Mouse (Mus musculus): ENCODE measurements around the gene Nfia.
A peak's percentile ranks its signal among the peaks of the same experiment; 100 is the strongest.

Gene Nfia

GRCm38 (mm10) chr4:98003323-98004107, 231.0 kb downstream of the Nfia start:
- no peak for DNase-seq (ENCODE audit: low spot score in 2 of 2)

DNA sequence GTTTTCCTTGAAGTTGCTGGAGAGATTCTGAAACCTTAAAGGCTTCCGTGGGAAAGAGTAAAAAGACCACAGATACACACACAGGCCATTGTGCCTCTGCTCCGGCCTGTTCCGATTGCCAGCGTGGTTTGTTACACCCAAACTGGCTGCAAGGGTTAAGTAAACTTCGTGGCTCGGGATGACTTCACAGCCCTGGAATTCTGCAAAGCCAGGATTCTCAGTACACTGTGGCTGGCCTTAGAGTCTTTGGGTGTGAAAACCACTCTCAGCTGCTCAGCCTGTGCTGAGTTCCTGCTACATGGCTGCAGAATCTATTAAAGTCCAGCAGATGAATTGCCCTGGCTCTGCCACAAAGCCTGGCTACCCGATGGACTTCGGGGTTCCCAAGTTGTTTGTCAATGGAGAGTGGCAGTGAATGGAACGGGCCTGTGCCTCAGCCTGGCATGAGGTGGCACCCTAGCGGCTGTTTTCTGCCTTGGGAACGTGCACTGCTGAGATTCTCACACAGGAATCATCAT, 231.6 kb downstream of the Nfia start:
- peak; percentile 82 to 83 for DNase-seq (ENCODE audit: low spot score in 2 of 2)

- no peak for DNase-seq (ENCODE audit: low spot score in 2 of 2)
Observed at GRCm38 (mm10) chr4:98004986-98005385, 232.5 kb downstream of the Nfia start.

GRCm38 (mm10) chr4:98008814-98009368, 236.4 kb downstream of the Nfia start:
- no peak for DNase-seq (ENCODE audit: low spot score in 2 of 2)

DNA sequence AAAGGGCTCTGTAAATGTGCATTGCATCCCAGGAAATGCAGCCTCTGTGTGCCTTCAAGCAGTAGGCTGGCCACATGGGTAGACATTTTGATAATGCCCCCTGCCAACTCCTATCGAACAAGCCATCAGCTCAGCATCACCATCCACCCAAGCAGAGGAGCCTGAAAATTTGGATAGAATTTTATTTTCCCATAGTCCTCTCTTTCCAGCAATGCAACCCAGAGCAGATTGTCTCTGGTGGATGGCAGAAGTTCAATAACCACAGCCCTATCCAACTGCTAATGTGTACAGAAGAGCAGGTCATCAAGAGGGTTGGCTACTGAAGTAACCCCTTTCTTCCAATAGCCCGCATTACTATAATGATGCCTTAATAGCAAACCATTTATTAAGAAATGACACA, 237.4 kb downstream of the Nfia start:
- no peak for DNase-seq (ENCODE audit: low spot score in 2 of 2)

DNA sequence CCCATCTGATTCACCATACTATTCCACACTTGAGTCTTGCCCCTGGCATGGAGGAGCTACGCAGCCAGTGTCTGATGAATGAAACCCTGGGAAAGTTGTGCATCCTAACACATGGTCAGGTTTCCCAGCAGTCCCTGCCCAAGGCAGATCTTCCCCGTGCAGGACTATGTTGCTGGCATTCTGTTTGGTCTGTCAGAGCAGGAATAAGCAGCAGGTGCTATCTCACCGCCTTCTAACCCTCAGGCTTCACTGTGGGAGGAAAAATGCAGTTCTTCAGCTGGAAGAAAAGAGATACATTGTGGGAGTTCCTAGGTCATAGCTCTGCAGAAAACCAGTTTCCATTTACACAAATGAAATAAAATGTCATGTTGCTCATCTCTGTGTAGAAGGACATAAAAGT, 247.3 kb downstream of the Nfia start:
- no peak for DNase-seq (ENCODE audit: low spot score in 2 of 2)

GRCm38 (mm10) chr4:98020836-98021235, 248.3 kb downstream of the Nfia start:
- no peak for DNase-seq (ENCODE audit: low spot score in 2 of 2)

DNA sequence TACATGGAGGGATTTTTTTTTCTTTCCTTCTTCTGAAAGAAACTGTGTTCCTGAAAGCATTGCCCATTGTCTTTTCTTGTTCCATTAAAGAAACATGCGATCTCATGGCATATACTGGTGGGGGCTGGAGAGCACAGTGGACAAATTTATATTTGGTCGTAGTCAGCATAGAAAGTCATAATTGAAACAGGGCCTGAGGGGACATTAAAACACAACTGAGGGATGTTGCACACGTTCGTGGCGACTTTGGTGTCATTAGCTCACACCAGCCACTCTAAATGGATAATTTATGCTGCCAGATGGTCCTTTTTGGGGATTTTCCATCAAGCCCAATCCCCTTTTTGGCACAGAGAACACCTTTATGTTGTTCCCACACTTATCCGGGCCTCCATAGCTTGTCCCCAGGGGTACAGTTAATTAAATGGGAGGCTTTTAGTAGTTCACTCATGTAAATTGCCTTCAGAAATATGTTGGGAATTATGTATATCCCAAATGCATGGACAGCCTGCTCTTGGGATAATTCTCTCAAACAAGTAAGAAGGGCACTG, 250.8 kb downstream of the Nfia start:
- DNase-seq (ENCODE audit: low spot score in 2 of 2) = no peak

DNA sequence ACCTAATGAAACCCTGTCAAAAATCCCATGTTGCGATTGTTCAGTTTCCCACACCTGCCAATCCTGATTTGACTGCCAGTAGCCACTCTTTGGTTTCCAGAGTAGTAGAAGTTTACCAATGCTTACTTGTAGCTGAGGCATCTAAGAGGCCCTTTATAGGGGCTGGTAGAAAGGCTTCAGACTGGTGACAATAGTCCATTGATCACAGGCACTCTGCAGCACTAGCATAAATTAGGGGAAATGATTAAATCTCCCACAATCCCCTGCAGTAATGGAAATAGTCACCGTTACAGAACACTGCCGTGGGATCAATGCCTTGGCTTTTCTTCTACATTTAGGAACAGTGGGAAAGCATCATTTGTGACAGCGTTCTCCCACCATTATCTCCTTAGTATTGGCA, 254.9 kb downstream of the Nfia start:
- no peak for DNase-seq (ENCODE audit: low spot score in 2 of 2)

- DNase-seq (ENCODE audit: low spot score in 2 of 2) = no peak
Observed at GRCm38 (mm10) chr4:98031871-98032270, 259.3 kb downstream of the Nfia start.

DNA sequence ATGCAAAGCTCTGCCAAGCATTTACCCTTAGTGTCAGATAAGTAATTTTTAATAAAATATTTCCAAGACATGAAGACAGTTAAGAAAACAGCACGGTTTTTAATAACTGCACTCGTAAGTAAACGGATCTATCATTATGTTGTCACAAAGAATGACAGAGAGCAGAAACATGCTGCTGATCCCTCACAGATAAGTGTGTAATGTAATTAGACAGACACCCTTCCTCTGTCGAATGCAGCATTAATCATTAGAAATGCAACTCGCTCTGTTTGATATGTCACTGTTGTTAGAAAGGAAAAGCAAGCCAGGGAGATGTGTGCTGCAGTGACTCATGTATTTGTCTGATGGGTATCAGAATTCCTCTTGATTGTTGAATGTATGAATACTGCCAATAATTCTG, 259.8 kb downstream of the Nfia start:
- no peak for DNase-seq (ENCODE audit: low spot score in 2 of 2)

- DNase-seq (ENCODE audit: low spot score in 2 of 2) = no peak
Observed at GRCm38 (mm10) chr4:98039095-98039494, 266.6 kb downstream of the Nfia start.

- DNase-seq (ENCODE audit: low spot score in 2 of 2) = no peak
Observed at GRCm38 (mm10) chr4:98040179-98040578, 267.6 kb downstream of the Nfia start.

- no peak for DNase-seq (ENCODE audit: low spot score in 2 of 2)
Observed at GRCm38 (mm10) chr4:98044611-98045010, 272.1 kb downstream of the Nfia start.

GRCm38 (mm10) chr4:98047369-98047768, 274.8 kb downstream of the Nfia start:
- no peak for DNase-seq (ENCODE audit: low spot score in 2 of 2)

GRCm38 (mm10) chr4:98049584-98049983, 277.1 kb downstream of the Nfia start:
- no peak for DNase-seq (ENCODE audit: low spot score in 2 of 2)

- no peak for DNase-seq (ENCODE audit: low spot score in 2 of 2)
Observed at GRCm38 (mm10) chr4:98050003-98050620, 277.6 kb downstream of the Nfia start.

DNA sequence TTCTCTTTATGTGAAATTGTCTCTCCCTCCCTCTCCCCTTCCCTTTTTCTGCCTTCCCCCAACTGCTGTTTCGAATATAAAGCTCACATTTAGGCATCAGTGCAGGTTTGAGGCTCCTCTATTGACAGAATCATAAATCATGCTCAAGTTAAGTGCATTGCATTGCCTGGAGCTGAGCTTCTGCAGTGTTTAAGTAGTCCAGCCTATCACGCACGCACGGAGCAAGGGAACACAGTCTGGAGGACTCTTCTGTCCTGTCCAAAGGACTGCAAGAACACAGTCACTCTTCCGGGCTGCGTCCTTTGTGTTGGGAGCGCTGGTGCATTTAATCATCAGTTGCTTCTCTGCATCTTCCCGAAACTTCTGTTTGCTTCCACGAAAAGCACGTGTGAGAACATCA, 278.2 kb downstream of the Nfia start:
- no peak for DNase-seq (ENCODE audit: low spot score in 2 of 2)

DNA sequence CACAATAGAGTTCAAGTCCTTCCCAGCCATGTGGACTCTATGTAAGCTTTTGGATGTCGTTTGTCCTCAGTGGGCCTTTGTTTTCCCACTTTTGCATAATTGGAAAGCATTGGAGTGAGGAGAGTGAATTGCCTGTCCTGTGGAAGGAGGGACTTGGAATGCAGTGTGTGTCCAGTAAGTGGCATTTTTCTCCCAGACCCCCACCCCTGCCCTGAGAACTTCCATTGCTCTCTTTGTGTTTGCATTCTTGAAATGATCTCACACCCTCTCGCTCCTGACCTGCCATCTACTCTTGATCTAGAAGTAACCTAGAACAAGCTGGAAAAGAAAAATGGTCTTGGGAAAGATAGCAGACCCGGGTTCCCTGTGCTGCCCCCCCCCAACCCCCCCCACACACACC, 278.8 kb downstream of the Nfia start:
- DNase-seq (ENCODE audit: low spot score in 2 of 2) = no peak

DNA sequence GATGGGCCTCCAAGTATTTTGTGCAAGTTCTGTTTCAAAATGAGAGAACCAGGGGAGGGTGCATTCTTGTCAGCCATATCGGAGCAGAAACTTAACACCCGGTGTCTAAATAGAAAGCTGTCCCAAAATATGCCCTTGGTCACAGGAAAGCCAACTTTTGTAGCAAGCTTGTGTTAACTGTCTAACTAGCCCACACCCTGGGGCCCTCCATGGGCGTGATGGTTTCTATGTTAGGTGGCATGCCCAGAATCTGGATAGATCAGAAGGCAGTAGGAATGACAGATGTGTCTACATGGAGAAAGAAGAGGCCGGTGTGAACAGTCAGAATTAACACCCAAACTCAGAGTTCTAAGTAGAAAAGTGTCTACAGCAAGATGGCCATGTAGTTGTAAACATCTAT, 282.5 kb downstream of the Nfia start:
- DNase-seq (ENCODE audit: low spot score in 2 of 2) = no peak

GRCm38 (mm10) chr4:98056396-98057020, 284.0 kb downstream of the Nfia start:
- DNase-seq (ENCODE audit: low spot score in 2 of 2) = no peak

DNA sequence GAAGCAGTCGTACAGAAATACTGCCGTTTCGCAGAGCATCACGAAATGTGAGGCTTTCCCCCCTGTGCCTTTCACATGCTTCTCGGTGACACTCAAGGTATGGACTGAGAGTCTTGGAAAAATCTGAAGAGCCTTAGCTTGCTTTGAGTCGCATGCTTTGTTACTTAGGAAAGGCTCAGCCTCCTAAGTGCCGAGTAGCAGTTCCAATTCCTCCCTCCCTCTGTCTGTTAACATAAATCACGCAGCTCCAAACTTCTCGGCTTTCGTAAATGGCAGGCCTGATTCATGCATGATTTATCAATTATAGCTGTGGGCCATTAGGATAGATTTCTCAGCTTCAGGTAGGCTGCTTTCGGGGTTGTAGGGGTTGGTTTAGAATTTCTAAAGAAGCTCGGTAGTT, 284.7 kb downstream of the Nfia start:
- DNase-seq (ENCODE audit: low spot score in 2 of 2) = no peak

All from right cerebral cortex, postnatal 10 days (tissue).